Mouse (Mus musculus): ENCODE measurements around the gene Fabp1.

The Fabp1 gene

DNA sequence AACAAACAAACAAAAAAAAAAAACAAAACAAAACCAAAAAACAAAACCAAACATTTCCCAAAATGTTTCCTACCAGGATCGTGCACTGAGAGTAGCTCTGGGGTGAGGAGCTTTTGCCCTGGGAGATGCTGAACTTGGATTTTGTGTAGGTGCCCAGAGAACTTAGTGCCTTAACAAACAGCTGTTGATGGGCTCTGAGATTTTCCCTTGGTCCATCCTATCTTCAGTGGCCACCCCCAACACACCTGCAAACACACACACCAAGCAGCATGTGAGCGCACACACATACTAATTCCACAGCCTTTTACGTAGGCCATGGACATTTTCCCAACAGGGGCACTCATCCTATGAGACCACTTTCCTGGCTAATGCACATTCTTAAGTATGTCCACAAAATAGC, 12.8 kb downstream of the Fabp1 start:
- no peak for DNase-seq

DNA sequence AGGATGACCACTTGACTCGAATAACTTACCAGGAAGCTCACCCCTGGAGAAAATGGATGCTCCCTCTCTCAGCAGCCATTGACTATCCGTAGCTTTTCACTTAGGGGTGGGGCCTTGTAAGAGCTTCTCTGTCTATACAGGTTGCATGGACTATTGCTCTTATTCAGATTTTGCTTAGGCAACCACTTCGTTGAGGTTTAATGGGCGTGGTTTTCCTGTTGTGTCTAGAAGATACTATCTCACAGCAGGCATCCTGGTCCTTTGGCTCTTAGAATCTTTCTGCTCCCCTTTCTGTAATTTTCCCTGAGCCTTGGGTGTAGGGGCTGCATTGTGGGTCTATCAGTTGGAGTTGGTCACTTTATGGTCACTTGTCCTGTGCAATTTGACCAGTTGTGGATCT, 21.9 kb downstream of the Fabp1 start:
- no peak for DNase-seq

- DNase-seq = no peak
These were observed 24.7 kb downstream of the Fabp1 start for GRCm38 (mm10) chr6:71224184-71224943.

DNA sequence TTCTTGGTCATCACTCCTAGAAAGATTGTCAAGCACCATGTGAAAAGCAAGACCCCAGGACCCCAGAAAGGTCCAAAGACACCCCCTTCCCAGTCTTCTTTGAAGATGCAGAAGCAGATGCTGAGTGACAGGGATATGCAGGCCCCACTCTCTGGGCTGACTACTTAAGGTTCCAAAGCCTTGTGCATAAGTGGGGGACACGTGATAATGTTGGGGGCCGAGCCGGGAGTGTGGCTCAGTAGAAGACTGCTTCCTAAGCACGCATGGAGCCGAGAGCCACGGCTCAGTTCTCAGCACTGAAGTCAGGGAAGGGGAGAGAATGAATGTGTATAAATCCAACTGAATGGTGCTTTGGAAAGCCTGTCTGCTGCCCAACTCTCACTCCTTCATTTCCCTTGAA, 26.9 kb downstream of the Fabp1 start:
- no peak for DNase-seq

GRCm38 (mm10) chr6:71227157-71227770, 27.6 kb downstream of the Fabp1 start:
- DNase-seq = no peak

DNA sequence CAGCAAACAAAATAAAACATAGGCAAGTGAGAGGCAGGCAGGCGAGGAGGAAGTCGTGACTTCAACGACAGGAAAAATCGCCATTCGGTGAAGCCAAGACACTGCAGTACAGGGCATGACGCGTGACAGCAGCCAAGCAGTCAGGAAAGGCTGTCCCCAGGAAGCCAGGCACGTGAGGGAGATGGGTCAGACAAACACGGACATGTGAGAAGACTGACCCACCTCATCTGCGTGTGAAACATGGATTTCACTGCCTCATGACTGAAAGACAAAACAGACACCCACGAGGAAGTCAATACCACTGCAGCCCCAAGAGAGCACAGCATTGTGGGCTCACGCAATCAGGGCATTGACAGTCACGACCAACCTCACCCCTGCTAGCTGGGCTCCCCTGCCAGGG, 35.5 kb downstream of the Fabp1 start:
- no peak for DNase-seq

- DNase-seq = no peak
These were observed 36.3 kb downstream of the Fabp1 start for GRCm38 (mm10) chr6:71235944-71236343.

DNA sequence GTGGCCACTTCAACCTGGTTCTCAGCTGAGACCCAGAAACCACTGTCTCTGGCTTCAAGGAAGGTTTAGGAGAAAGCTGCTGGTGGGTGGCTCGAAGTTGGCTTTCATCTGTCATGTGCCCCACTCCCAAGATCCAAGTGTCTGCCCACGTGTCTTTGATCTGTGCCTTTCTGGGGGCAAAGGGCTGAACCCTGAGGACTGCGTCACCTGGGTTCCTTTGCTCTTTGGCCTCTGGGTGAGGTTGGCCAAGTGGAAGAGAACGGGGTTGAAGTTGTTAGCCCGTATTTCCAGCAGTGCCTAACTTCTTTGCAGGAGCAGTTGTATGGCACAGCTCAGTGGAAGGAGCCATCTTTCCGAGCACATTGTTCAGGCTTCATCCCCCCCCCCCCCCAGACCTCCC, 36.9 kb downstream of the Fabp1 start:
- DNase-seq = no peak

GRCm38 (mm10) chr6:71237031-71237431, 37.4 kb downstream of the Fabp1 start:
- DNase-seq = no peak

- peak; percentile 81 to 87 for DNase-seq
These were observed 39.6 kb downstream of the Fabp1 start for GRCm38 (mm10) chr6:71239069-71239750.

DNA sequence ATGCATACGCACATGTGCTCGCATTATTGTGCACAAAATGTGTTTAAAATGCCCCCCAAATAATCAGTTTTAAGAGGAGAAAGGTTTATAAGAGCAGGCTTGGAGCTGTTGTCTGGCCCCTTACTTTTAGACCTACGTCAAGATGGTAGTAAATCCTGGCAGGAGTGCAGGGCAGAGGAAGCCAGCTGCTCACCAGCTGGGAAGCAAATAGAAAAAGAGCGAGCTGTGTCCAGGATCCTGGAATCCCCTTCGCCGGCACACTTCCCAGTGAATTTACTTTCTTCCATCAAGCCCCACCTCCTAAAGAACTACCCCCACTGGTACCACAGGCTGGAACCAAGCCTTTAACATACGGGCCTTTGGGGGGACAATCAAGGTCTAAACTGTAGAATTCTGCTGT, 41.2 kb downstream of the Fabp1 start:
- peak; percentile 55 to 57 for DNase-seq

DNA sequence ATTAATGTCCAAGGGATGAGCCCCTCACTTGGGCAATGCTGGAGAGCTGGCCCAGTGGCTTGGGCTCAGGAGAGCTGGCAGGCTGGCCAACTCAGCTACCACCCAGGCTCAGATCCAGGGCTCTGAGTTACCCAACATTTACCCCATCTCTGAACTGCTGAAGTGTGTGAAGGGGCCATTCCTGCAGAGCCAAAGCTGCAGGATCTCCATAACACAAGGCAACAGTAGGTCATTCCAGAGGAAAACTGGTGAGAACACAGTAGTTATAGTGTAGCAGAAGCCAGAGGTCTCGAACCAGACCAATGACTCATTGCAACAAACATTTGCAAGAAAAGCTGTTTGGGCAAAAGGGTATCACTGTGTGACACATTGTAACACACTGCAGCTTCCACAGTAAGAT, 43.2 kb downstream of the Fabp1 start:
- DNase-seq = no peak

DNA sequence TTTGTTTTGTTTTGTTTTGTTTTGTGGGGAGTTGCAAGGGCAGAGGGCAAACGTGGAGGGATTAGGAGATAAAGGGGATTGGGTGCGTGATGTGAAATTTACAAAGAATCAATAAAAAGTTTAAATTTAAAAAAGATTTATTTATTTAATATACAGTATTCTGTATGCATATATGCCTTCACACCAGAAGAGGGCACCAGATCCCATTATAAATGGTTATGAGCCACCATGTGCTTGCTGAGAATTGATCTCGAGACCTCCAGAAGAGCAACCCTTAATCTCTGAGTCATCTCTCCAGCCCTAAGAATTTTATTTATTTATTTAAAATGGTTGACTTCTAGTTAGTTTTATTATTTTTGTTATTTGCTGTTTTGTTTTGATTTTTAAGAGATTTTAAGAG, 43.6 kb downstream of the Fabp1 start:
- no peak for DNase-seq

- no peak for DNase-seq
These were observed 48.8 kb downstream of the Fabp1 start for GRCm38 (mm10) chr6:71248420-71248819.

- no peak for DNase-seq
These were observed 50.0 kb downstream of the Fabp1 start for GRCm38 (mm10) chr6:71249615-71250014.

- DNase-seq = no peak
These were observed 51.3 kb downstream of the Fabp1 start for GRCm38 (mm10) chr6:71250951-71251350.

DNA sequence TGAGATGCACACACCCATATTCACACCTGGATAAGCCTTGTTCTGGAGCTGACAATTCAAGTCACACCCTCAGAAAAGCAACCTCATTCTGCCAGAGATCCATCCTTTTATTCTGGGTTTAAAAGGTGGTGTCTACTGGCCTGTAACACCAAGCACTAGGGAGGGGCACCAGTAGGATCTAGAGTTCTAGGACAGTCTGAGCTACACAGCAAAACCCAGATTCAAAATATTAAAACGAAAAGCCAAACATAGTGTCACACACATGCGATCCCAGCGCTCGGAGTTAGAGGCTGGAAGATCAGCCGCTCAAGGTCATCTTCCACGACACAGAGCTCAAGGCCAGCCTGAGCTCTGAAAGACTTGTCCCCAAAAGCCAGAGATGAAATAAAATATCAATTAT, 54.8 kb downstream of the Fabp1 start:
- no peak for DNase-seq
